Mouse (Mus musculus) thymus, adult 2 months (tissue): Measurements from ENCODE around the gene Etl4.

Experiments used
- CTCF ChIP-seq: fragments of 200-500 bp; IDR thresholded peaks from 2 replicates; pipeline ENCODE4 v1.5.1; 2012; ENCODE audit warnings: mild to moderate bottlenecking, control low read depth, low read length, moderate library complexity, borderline replicate concordance; ENCODE audit not compliant: control insufficient read depth, poor library complexity, insufficient read depth; ENCODE audit errors: extremely low read depth
- POLR2A ChIP-seq: fragments of 200-500 bp; IDR thresholded peaks from 2 replicates; pipeline ENCODE4 v1.6.1; 2012; ENCODE audit warnings: mild to moderate bottlenecking, low read length, control low read depth, moderate library complexity; ENCODE audit not compliant: control insufficient read depth, poor library complexity, insufficient read depth; ENCODE audit errors: extremely low read depth

- no peak for TF ChIP-seq CTCF
- no peak for TF ChIP-seq POLR2A
Measured at GRCm38 (mm10) chr2:20756964-20757363, 847.4 kb downstream of the Etl4 start.
